Mouse (Mus musculus) lung, postnatal 0 days (tissue): Measurements from ENCODE around the gene Apoe. TPM values are rescaled to one million over a fixed set of nuclear protein-coding genes. Genes with fewer than 3 reads are reported as not detected.

Experiments
- ATAC-seq: fragments of 200-750 bp; cut with Nextera tagmentation; 2 replicates; pipeline ENCODE4 v1.8.0; 2017; ENCODE audit warnings: moderate library complexity
- DNase-seq: peaks from one replicate; pipeline ENCODE4 v3.0.0-alpha.2; 2016; ENCODE audit warnings: low spot score
- H3K27ac ChIP-seq: fragments of 300-500 bp; sonication (generic); 2 replicates; pipeline ENCODE4 v1.5.1; 2014; ENCODE audit warnings: antibody characterized with exemption, mild to moderate bottlenecking, low read length, mixed read lengths
- H3K27me3 ChIP-seq: fragments of 300-500 bp; sonication (generic); replicated peaks from 2 replicates; pipeline ENCODE4 v1.6.1; 2014; ENCODE audit warnings: low read length, mixed read lengths; ENCODE audit not compliant: insufficient read depth
- H3K36me3 ChIP-seq: fragments of 300-500 bp; sonication (generic); 2 replicates; pipeline ENCODE4 v1.6.1; 2014; ENCODE audit warnings: low read length, mixed read lengths; ENCODE audit not compliant: insufficient read depth
- H3K4me1 ChIP-seq: fragments of 300-500 bp; sonication (generic); 2 replicates; pipeline ENCODE4 v1.6.1; 2014; ENCODE audit warnings: antibody characterized with exemption, low read depth, low read length, mixed read lengths; ENCODE audit not compliant: insufficient read depth
- H3K4me2 ChIP-seq: fragments of 300-500 bp; sonication (generic); replicated peaks from 2 replicates; pipeline ENCODE4 v1.6.1; 2014; ENCODE audit warnings: low read depth, mild to moderate bottlenecking, low read length, moderate library complexity, mixed read lengths
- H3K4me3 ChIP-seq: fragments of 300-500 bp; sonication (generic); 2 replicates; pipeline ENCODE4 v1.5.1; 2014; ENCODE audit warnings: low read depth, low read length
- H3K9ac ChIP-seq: fragments of 300-500 bp; sonication (generic); replicated peaks from 2 replicates; pipeline ENCODE4 v1.6.1; 2014; ENCODE audit warnings: low read depth, mild to moderate bottlenecking
- H3K9me3 ChIP-seq: fragments of 300-500 bp; sonication (generic); 2 replicates; pipeline ENCODE4 v1.6.1; 2016; ENCODE audit warnings: low read length, mixed read lengths
- CTCF ChIP-seq: IDR thresholded peaks from 2 replicates; pipeline ENCODE4 v1.5.1; 2016; ENCODE audit warnings: antibody characterized with exemption, mild to moderate bottlenecking
- EP300 ChIP-seq: IDR thresholded peaks from 2 replicates; pipeline ENCODE4 v1.6.1; 2016; ENCODE audit warnings: antibody characterized with exemption, mild to moderate bottlenecking, control low read depth
- WGBS: fragments of 180-500 bp; shearing (Covaris S2); extraction: QIAGEN DNeasy Blood & Tissue Kit; methylation state at CpG from one replicate; pipeline ENCODE4 v1.1.7; 2014; 5-methylcytosine and 5-hydroxymethylcytosine counted together
- polyA plus RNA-seq: library from polyadenylated mRNA; unstranded; fragments of >200 nt; fragmentation: Nextera tagmentation; extraction: Ambion mirVana; gene quantifications from 2 replicates; pipeline ENCODE4 v1.2.1, GENCODE M21; 2015

Gene Apoe
- polyA plus RNA-seq, 1 experiment from 2014 or later: 1,006 TPM

GRCm38 (mm10) chr7:19713196-19713595 is 14.2 kb upstream of the Apoe start:
- H3K4me2 ChIP-seq: no peak overlapping the region
- H3K4me3 ChIP-seq: no peak overlapping the region
- no peaks in the 10 kb centered on the region for H3K9me3 ChIP-seq
- no peaks in the 10 kb centered on the region for H3K4me1 ChIP-seq
- no peaks in the 10 kb centered on the region for H3K27me3 ChIP-seq
- H3K36me3 ChIP-seq: peaks cover 22% of the 10 kb centered on the region
- H3K9ac ChIP-seq: no peak overlapping the region
- TF ChIP-seq CTCF: peak; percentile 64
- TF ChIP-seq EP300: no peak
- ATAC-seq (no peak), DNase-seq (peak; percentile 17)
- 52% methylated on average over 4 of the region's 4 CpGs for WGBS
- no peak overlapping the region for H3K27ac ChIP-seq

DNA sequence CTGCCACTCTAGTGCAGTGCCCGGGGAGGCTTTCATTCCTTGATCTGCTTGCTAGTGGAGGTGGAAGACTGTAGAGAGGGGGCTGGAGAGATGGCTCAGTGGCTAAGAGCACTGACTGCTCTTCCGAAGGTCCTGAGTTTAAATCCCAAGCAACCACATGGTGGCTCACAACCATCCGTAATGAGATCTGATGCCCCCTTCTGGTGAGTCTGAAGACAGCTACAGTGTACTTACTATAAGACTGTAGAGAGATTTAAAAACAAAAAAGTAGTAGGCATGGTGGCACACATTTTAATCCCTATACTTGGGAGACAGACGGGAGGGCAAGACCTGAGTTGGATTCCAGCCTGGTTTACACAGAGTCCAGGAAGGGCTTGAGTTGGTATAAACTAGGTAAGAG is 13.4 kb upstream of the Apoe start:
- Histone ChIP-seq H3K9me3 (no peaks in the 10 kb centered on the region), H3K4me2 (no peak overlapping the region), H3K4me1 (no peaks in the 10 kb centered on the region), H3K27ac (no peak overlapping the region), H3K27me3 (no peaks in the 10 kb centered on the region), H3K9ac (no peak overlapping the region), H3K36me3 (peaks cover 22% of the 10 kb centered on the region), H3K4me3 (no peak overlapping the region)
- TF ChIP-seq EP300: no peak
- peak; percentile 63 for TF ChIP-seq CTCF
- 58% methylated on average over 4 of the region's 4 CpGs for WGBS
- no peak for DNase-seq
- no peak for ATAC-seq

GRCm38 (mm10) chr7:19710650-19711049 is 11.7 kb upstream of the Apoe start:
- ATAC-seq: no peak
- no peaks in the 10 kb centered on the region for H3K27me3 ChIP-seq
- DNase-seq: no peak
- no peak overlapping the region for H3K9ac ChIP-seq
- H3K27ac ChIP-seq: no peak overlapping the region
- no peak for TF ChIP-seq CTCF
- no peak for TF ChIP-seq EP300
- no peak overlapping the region for H3K4me3 ChIP-seq
- H3K36me3 ChIP-seq: peaks cover 22% of the 10 kb centered on the region
- no peaks in the 10 kb centered on the region for H3K4me1 ChIP-seq
- H3K4me2 ChIP-seq: no peak overlapping the region
- WGBS: 87% methylated on average over 10 of the region's 10 CpGs
- no peaks in the 10 kb centered on the region for H3K9me3 ChIP-seq

DNA sequence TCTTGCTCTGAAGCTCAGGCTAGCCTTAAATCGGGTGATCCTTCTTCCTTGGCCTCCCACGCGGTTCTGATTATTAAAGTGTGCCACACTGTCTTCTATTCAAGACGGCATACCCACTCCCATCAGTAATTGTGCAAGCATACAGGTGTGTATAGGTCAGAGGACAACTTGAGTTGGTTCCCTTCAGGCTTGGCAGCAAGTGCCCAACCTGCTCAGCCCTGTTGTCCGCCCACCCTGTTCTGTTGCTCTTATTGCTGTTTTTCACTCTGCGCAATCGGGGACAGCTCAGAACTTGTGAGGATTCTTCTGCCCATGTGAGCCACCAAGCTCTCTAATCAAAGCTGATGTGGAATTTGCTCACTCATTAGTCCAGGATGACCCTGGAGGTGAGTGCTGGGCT is 6.3 kb upstream of the Apoe start:
- Histone ChIP-seq H3K4me3 (no peak overlapping the region), H3K36me3 (peaks cover 13% of the 10 kb centered on the region; the same call in 1 of the 2 replicates), H3K9ac (no peak overlapping the region), H3K4me2 (no peak overlapping the region), H3K27ac (no peak overlapping the region), H3K4me1 (peaks cover 4% of the 10 kb centered on the region; the same call in 1 of the 2 replicates), H3K27me3 (no peaks in the 10 kb centered on the region), H3K9me3 (no peaks in the 10 kb centered on the region)
- DNase-seq (no peak), ATAC-seq (no peak)
- TF ChIP-seq CTCF: no peak
- 90% methylated on average over 7 of the region's 7 CpGs for WGBS

- WGBS: 89% methylated on average over 4 of the region's 4 CpGs
- H3K27ac ChIP-seq: no peak overlapping the region
- H3K9ac ChIP-seq: no peak overlapping the region
- ATAC-seq (no peak), DNase-seq (no peak)
- H3K27me3 ChIP-seq: no peaks in the 10 kb centered on the region
- H3K4me3 ChIP-seq: no peak overlapping the region
- H3K9me3 ChIP-seq: no peaks in the 10 kb centered on the region
- peaks cover 4% of the 10 kb centered on the region; the same call in 1 of the 2 replicates for H3K4me1 ChIP-seq
- no peak overlapping the region for H3K4me2 ChIP-seq
- TF ChIP-seq CTCF: no peak
- TF ChIP-seq EP300: no peak
- peaks cover 9% of the 10 kb centered on the region; the same call in 1 of the 2 replicates for H3K36me3 ChIP-seq
These were observed 5.5 kb upstream of the Apoe start for GRCm38 (mm10) chr7:19704475-19704874.

GRCm38 (mm10) chr7:19702859-19703555 is 4.0 kb upstream of the Apoe start:
- DNase-seq (no peak), ATAC-seq (no peak)
- no peak for TF ChIP-seq EP300
- no peak for TF ChIP-seq CTCF
- 89% methylated on average over 16 of the region's 16 CpGs for WGBS
- Histone ChIP-seq H3K27me3 (no peaks in the 10 kb centered on the region), H3K36me3 (no peaks in the 10 kb centered on the region), H3K4me3 (no peak overlapping the region), H3K4me1 (peaks cover 13% of the 10 kb centered on the region; the same call in 1 of the 2 replicates), H3K9ac (no peak overlapping the region), H3K4me2 (no peak overlapping the region), H3K27ac (no peak overlapping the region), H3K9me3 (no peaks in the 10 kb centered on the region)
